Mouse (Mus musculus) heart, adult 11 months (tissue): ENCODE data around the gene Plagl2.

Source experiments
- DNase-seq: peaks from one replicate; pipeline ENCODE4 v3.0.0; 2022

Plagl2 gene

GRCm38 (mm10) chr2:153187848-153188247, 53.4 kb downstream of the Plagl2 start:
- DNase-seq: no peak

DNA sequence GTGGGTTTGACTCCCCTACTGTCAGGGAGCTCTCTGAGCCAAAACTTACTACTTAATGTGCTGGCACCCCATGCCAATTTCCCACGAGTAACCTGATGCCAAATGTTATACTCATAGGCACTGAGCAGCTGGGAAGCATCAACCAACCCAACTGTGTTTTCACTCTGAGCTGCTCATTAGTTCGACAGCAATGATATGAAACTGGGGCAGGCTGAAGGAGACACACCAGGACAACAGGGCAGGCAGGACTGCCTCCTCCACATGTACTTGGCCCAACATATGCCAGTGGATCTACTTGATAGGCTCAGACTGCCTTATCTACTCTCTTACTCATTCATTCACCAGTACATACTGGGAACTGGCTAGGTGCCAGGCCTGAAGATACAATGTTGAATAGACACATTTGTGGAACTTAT, 55.0 kb downstream of the Plagl2 start:
- peak; percentile 89 for DNase-seq

- DNase-seq: no peak
Observed at GRCm38 (mm10) chr2:153179961-153180360, 61.3 kb downstream of the Plagl2 start.

GRCm38 (mm10) chr2:153179126-153179860, 61.9 kb downstream of the Plagl2 start:
- DNase-seq: no peak
